Mouse (Mus musculus) MEL (cell line): Measurements from ENCODE around the gene Cdh4. TPM values are rescaled to one million over a fixed set of nuclear protein-coding genes. Genes with fewer than 3 reads are reported as not detected.

Experiments used
- DNase-seq: peaks from one replicate; pipeline ENCODE4 v3.0.0; 2011; ENCODE audit warnings: low read depth, low spot score
- H3K27ac ChIP-seq: 2 replicates; pipeline ENCODE4 v1.5.1; 2012; ENCODE audit warnings: low read depth, mild to moderate bottlenecking, control low read depth, low read length, moderate library complexity; ENCODE audit not compliant: control insufficient read depth
- H3K27me3 ChIP-seq, 2 experiments: fragments of 150-350 bp in 1 of 2; sonication (generic) in 1 of 2; 2 replicates each; pipeline ENCODE4 v1.6.1; 2012; ENCODE audit warnings: low read length in 2 of 2, mild to moderate bottlenecking in 2 of 2, improper control_type of control experiment in 1 of 2, moderate library complexity in 1 of 2; ENCODE audit not compliant: insufficient read depth in 2 of 2, control insufficient read depth in 1 of 2
- H3K36me3 ChIP-seq, 2 experiments: 2 replicates each; pipeline ENCODE4 v1.6.1; 2012 to 2014; ENCODE audit warnings: low read length in 2 of 2, improper control_type of control experiment in 1 of 2, inconsistent platforms in 1 of 2, mild to moderate bottlenecking in 1 of 2; ENCODE audit not compliant: insufficient read depth in 2 of 2, control insufficient read depth in 1 of 2
- H3K4me1 ChIP-seq, 2 experiments: fragments of 150-350 bp in 1 of 2; sonication (generic) in 1 of 2; 2 replicates each; pipeline ENCODE4 v1.6.1; 2012; ENCODE audit warnings: low read length in 2 of 2, improper control_type of control experiment in 1 of 2, mild to moderate bottlenecking in 1 of 2; ENCODE audit not compliant: insufficient read depth in 2 of 2, control insufficient read depth in 1 of 2
- H3K4me3 ChIP-seq, 2 experiments: fragments of 150-350 bp in 1 of 2; sonication (generic) in 1 of 2; 2 replicates each; pipeline ENCODE4 v1.5.1; 2012; ENCODE audit warnings: low read depth in 2 of 2, low read length in 2 of 2, mild to moderate bottlenecking in 2 of 2, moderate library complexity in 2 of 2, control low read depth in 1 of 2, improper control_type of control experiment in 1 of 2; ENCODE audit not compliant: control insufficient read depth in 1 of 2, insufficient read depth in 1 of 2
- H3K79me2 ChIP-seq: 2 replicates; pipeline ENCODE4 v1.6.1; 2012; ENCODE audit warnings: mild to moderate bottlenecking, low read length, moderate library complexity; ENCODE audit not compliant: control insufficient read depth, poor library complexity, insufficient read depth
- H3K9ac ChIP-seq: 2 replicates; pipeline ENCODE4 v1.6.1; 2012; ENCODE audit warnings: low read depth, mild to moderate bottlenecking, control low read depth, low read length, moderate library complexity; ENCODE audit not compliant: control insufficient read depth, poor library complexity, severe bottlenecking
- H3K9me3 ChIP-seq: fragments of 150-350 bp; sonication (generic); replicated peaks from 2 replicates; pipeline ENCODE4 v1.6.1; 2012; ENCODE audit warnings: mild to moderate bottlenecking, low read length, improper control_type of control experiment, moderate library complexity; ENCODE audit not compliant: insufficient read depth
- BHLHE40 ChIP-seq: IDR thresholded peaks from 2 replicates; pipeline ENCODE4 v1.6.1; 2012; ENCODE audit warnings: low read depth, mild to moderate bottlenecking, inconsistent platforms, low read length, improper control_type of control experiment, borderline replicate concordance
- CHD2 ChIP-seq: IDR thresholded peaks from 2 replicates; pipeline ENCODE4 v1.6.1; 2011; ENCODE audit warnings: low read length, improper control_type of control experiment
- ELF1 ChIP-seq: IDR thresholded peaks from 2 replicates; pipeline ENCODE4 v1.6.1; 2014; ENCODE audit warnings: low read depth, mild to moderate bottlenecking, inconsistent platforms, low read length, improper control_type of control experiment, moderate library complexity
- GABPA ChIP-seq: IDR thresholded peaks from 2 replicates; pipeline ENCODE4 v1.6.1; 2012; ENCODE audit warnings: low read depth, mild to moderate bottlenecking, inconsistent platforms, low read length, improper control_type of control experiment, moderate library complexity
- GATA1 ChIP-seq: IDR thresholded peaks from 2 replicates; pipeline ENCODE4 v1.6.1; 2011; ENCODE audit warnings: low read depth, low read length, improper control_type of control experiment
- MAFK ChIP-seq: IDR thresholded peaks from 2 replicates; pipeline ENCODE4 v1.6.1; 2011; ENCODE audit warnings: low read depth, mild to moderate bottlenecking, low read length, improper control_type of control experiment, borderline replicate concordance
- MEF2A ChIP-seq: IDR thresholded peaks from 2 replicates; pipeline ENCODE4 v1.6.1; 2014; ENCODE audit warnings: low read depth, mild to moderate bottlenecking, inconsistent platforms, low read length, improper control_type of control experiment; ENCODE audit not compliant: poor library complexity, insufficient replicate concordance, severe bottlenecking; ENCODE audit errors: extremely low read depth
- MYB ChIP-seq: IDR thresholded peaks from 2 replicates; pipeline ENCODE4 v1.6.1; 2011; ENCODE audit warnings: mild to moderate bottlenecking, low read depth, low read length, improper control_type of control experiment
- MYC ChIP-seq: IDR thresholded peaks from 2 replicates; pipeline ENCODE4 v1.6.1; 2011; ENCODE audit warnings: low read depth, mild to moderate bottlenecking, low read length, improper control_type of control experiment, moderate library complexity
- RAD21 ChIP-seq: IDR thresholded peaks from 2 replicates; pipeline ENCODE4 v1.6.1; 2011; ENCODE audit warnings: mild to moderate bottlenecking, low read depth, low read length, improper control_type of control experiment
- SIN3A ChIP-seq: IDR thresholded peaks from 2 replicates; pipeline ENCODE4 v1.6.1; 2012; ENCODE audit warnings: low read length, improper control_type of control experiment, inconsistent platforms
- SMC3 ChIP-seq: IDR thresholded peaks from 2 replicates; pipeline ENCODE4 v1.6.1; 2011; ENCODE audit warnings: low read depth, low read length, improper control_type of control experiment
- TBP ChIP-seq: IDR thresholded peaks from 2 replicates; pipeline ENCODE4 v1.8.0; 2011; ENCODE audit warnings: low read depth, low read length, improper control_type of control experiment
- TCF12 ChIP-seq: IDR thresholded peaks from 2 replicates; pipeline ENCODE4 v1.6.1; 2014; ENCODE audit warnings: low read depth, mild to moderate bottlenecking, inconsistent platforms, low read length, improper control_type of control experiment, moderate library complexity
- USF1 ChIP-seq: IDR thresholded peaks from 2 replicates; pipeline ENCODE4 v1.6.1; 2014; ENCODE audit warnings: low read depth, mild to moderate bottlenecking, inconsistent platforms, low read length, improper control_type of control experiment, moderate library complexity
- ZNF384 ChIP-seq: IDR thresholded peaks from 2 replicates; pipeline ENCODE4 v1.6.1; 2012; ENCODE audit warnings: low read depth, mild to moderate bottlenecking, inconsistent platforms, low read length, improper control_type of control experiment
- polyA plus RNA-seq, 2 experiments: library from polyadenylated mRNA; stranded (reverse) in 1 of 2; unstranded in 1 of 2; fragments of >175 nt in 1 of 2; fragments of >200 nt in 1 of 2; gene quantifications; 2 replicates each; pipeline versions ENCODE4 v1.2.1 to v1.2.4; 2012; ENCODE audit warnings: low replicate concordance in 2 of 2, low read depth in 1 of 2; ENCODE audit not compliant: insufficient read length in 2 of 2, insufficient read depth in 1 of 2, missing spikeins in 1 of 2
- total RNA-seq: library from RNA; depleted of rRNA; stranded (reverse); fragments of 300-350 nt; gene quantifications from 2 replicates; pipeline ENCODE4 v1.2.3, GENCODE M21; 2012

The Cdh4 gene
- total and polyA plus RNA-seq, 3 experiments = not detected

- H3K9ac ChIP-seq = no peak overlapping the region
- H3K27ac ChIP-seq = no peak overlapping the region
- no peaks in the 10 kb centered on the region for H3K4me1 ChIP-seq
- H3K27me3 ChIP-seq = no peaks in the 10 kb centered on the region
- no peaks in the 10 kb centered on the region for H3K79me2 ChIP-seq
- DNase-seq = no peak
- H3K9me3 ChIP-seq = no peaks in the 10 kb centered on the region
- no peak overlapping the region for H3K4me3 ChIP-seq
- H3K36me3 ChIP-seq = no peaks in the 10 kb centered on the region
- no peak for TF ChIP-seq USF1
- no peak for TF ChIP-seq SMC3
- TF ChIP-seq SIN3A = no peak
- TF ChIP-seq MYC = no peak
- no peak for TF ChIP-seq TBP
- no peak for TF ChIP-seq CHD2
- TF ChIP-seq ELF1 = no peak
- TF ChIP-seq MYB = no peak
- TF ChIP-seq BHLHE40 = no peak
- TF ChIP-seq GABPA = no peak
- TF ChIP-seq, all 39 proteins: peak for 0
Measured at GRCm38 (mm10) chr2:179463514-179463913, 21.3 kb downstream of the Cdh4 start.

- Histone ChIP-seq H3K36me3 (no peaks in the 10 kb centered on the region), H3K27me3 (no peaks in the 10 kb centered on the region), H3K4me3 (no peak overlapping the region), H3K9me3 (no peaks in the 10 kb centered on the region), H3K79me2 (no peaks in the 10 kb centered on the region), H3K4me1 (no peaks in the 10 kb centered on the region), H3K27ac (no peak overlapping the region), H3K9ac (no peak overlapping the region)
- TF ChIP-seq ZNF384 = no peak
- TF ChIP-seq TCF12 = no peak
- no peak for TF ChIP-seq MAFK
- no peak for TF ChIP-seq MEF2A
- TF ChIP-seq RAD21 = no peak
- no peak for TF ChIP-seq GATA1
- no peak for TF ChIP-seq MYC
- DNase-seq = no peak
Measured at GRCm38 (mm10) chr2:179467839-179468445, 25.7 kb downstream of the Cdh4 start.

- Histone ChIP-seq H3K79me2 (no peaks in the 10 kb centered on the region), H3K9ac (no peak overlapping the region)
- TF ChIP-seq MAFK (no peak), RAD21 (no peak), SIN3A (no peak)
- TF ChIP-seq, all 39 proteins: peak for 0
- no peaks in the 10 kb centered on the region for H3K4me1 ChIP-seq
- no peak overlapping the region for H3K4me3 ChIP-seq
- peak; percentile 4 for DNase-seq
- no peaks in the 10 kb centered on the region for H3K27me3 ChIP-seq
- no peaks in the 10 kb centered on the region for H3K36me3 ChIP-seq
- H3K9me3 ChIP-seq = no peaks in the 10 kb centered on the region
- H3K27ac ChIP-seq = no peak overlapping the region
Measured at GRCm38 (mm10) chr2:179476622-179477021, 34.4 kb downstream of the Cdh4 start.
